Mouse (Mus musculus) limb, embryonic 15.5 days (tissue): Measurements from ENCODE around the gene Rpain. TPM values are rescaled to one million over a fixed set of nuclear protein-coding genes. Genes with fewer than 3 reads are reported as not detected.

Experiments
- polyA plus RNA-seq: library from polyadenylated mRNA; unstranded; fragments of >200 nt; fragmentation: Nextera tagmentation; extraction: Ambion mirVana; gene quantifications from 2 replicates; pipeline ENCODE4 v1.2.1, GENCODE M21; 2015

Gene Rpain
- polyA plus RNA-seq, 1 experiment from 2014 or later, result 69.1 TPM

Other genes starting within 250 kb of the Rpain start
- gene Zfp3, start 206.0 kb upstream of the Rpain start, polyA plus RNA-seq, result 7.3 and 7.9 TPM in 2 replicates
- 0.27 TPM in 1 of 2 replicates, not detected in the other for gene Scimp, start 157.6 kb upstream of the Rpain start, polyA plus RNA-seq
- 26.7 and 33.7 TPM in 2 replicates for gene Rabep1, start 125.4 kb upstream of the Rpain start, polyA plus RNA-seq
- gene Nup88, start 240 bp upstream of the Rpain start, polyA plus RNA-seq, result 103 and 115 TPM in 2 replicates
- 197 and 200 TPM in 2 replicates for gene C1qbp, start 12.8 kb downstream of the Rpain start, polyA plus RNA-seq
- gene Dhx33, start 34.2 kb downstream of the Rpain start, polyA plus RNA-seq, result 15.9 and 17.1 TPM in 2 replicates
- gene Mis12, start 49.4 kb downstream of the Rpain start, polyA plus RNA-seq, result 40.8 and 43.3 TPM in 2 replicates
- 49.6 and 51.4 TPM in 2 replicates for gene Derl2, start 49.6 kb downstream of the Rpain start, polyA plus RNA-seq
- 151 and 165 TPM in 2 replicates for gene 6330403K07Rik, start 63.3 kb downstream of the Rpain start, polyA plus RNA-seq
- gene Nlrp1a, start 174.5 kb downstream of the Rpain start, polyA plus RNA-seq, result 0.05 TPM in 1 of 2 replicates, not detected in the other